Mouse (Mus musculus) thymus, postnatal 4 days (tissue): ENCODE results near the gene Dag1.
A peak's percentile ranks its signal among the peaks of the same experiment; 100 is the strongest.
"Not testable (repeated sequence)": the region's sequence is repeated elsewhere in the genome, so short reads cannot be mapped to it uniquely, and the experiment has no call there.

Source experiments
- DNase-seq: peaks from one replicate; pipeline ENCODE4 v3.0.0; 2021

Gene Dag1

DNA sequence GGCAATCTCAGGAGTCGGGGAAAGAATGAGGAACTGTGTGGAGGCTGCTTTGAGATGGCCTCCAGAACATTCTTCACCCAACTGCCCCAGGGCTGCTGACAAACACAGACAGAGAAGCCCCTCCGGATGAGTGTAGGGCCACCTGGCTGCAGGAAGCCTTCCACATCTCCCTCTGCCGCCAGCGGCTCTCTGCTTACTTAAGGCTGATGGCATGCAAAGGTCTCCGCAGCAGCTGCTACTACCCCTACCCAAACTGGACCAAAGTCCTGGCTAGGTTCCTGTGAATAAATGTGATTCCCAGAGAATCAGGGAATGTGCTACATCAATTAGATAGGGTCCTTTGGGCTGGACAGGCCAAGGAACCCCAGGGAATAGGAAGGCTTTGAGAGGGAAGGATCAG is 8.9 kb upstream of the Dag1 start:
- no peak for DNase-seq

- no peak for DNase-seq
Observed at GRCm38 (mm10) chr9:108271941-108272340, 8.2 kb upstream of the Dag1 start.

GRCm38 (mm10) chr9:108268701-108269100 is 4.9 kb upstream of the Dag1 start:
- DNase-seq: not testable (repeated sequence)

DNA sequence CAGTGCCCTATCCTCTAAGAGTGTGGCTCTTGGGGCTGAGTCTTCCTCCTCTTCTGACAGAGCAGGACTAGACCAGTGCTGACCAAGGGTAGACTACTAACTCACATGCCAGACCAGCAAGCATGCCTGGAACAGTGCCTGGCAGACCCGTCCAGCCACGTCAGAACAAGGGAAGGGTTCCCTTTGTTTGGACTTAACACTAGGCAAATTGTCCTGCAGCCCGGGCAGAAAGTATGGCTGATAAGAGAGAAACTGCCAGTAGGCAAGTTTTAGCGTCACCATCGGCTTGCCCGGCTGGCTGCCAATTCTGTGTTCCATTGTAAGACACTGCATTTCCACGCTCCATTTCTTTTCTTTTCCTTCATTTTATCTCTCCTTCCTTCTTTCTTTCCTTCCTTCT is 3.9 kb upstream of the Dag1 start:
- no peak for DNase-seq

DNA sequence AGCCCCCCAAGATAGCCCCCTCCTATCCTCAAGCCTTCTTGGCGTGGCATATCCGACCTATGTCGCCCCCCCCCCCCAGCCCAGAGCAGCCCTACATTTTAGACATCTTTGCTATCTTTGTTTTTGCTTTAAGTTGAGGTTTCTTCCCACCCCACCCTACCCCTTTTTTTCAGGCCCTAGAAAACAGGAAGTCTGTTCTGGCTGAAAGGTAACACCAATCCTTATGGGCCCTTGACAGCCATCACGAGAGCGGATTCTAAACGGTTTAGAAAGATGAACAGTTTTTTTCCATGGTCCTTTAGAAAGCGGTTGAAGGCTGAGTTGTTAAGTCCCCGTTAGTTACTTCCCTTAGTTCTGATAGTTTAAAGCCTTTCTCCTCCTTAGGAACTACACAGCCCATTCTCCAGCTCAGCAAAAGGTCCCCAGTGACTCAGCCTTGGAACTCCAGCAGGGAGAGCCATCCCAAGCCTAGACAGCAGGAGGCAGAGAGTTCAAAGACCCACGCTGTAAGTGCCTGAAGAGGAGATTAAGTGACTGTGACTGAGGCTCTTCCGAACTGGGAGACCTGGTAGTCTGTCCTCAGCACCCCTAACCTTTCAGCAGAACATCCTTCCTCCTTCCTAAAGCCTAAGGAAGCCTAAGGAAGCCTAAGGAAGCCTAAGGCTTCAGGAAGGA is 2.6 kb upstream of the Dag1 start:
- no peak for DNase-seq

DNA sequence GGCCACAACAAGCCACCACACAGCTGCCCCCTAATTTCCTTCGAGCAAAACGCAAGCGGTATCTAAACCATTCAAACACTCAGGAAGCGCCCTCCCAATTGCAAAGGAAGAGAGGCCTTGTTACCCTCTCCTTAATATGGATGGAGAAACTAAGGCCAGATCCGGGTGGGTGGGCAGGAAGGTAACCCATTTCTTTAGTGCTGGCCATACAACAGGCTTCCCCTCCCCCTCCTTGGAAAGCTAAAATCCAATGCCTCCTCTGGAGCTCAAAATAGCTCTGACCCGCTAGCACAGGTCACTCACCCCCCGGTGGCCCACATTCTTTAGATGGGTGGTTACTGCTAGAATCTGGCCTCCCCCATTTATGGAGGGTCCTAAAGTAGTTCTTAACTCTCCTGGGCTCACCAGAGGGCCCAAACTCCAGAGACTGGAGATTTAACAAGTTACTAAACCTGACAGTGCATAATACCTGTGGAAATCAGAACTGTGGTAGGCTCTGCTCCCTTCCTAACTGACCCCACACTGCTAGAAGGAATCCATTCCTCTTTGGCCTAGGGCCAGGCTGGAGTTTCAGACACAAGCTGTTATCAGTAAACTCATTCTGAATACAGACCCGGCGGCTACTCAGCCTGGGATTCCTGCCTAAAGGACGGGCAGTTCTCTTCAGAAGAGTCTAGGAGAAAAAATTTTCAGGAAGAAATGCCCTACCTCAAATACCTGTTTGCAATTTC is 598 bp upstream of the Dag1 start:
- DNase-seq: no peak

DNA sequence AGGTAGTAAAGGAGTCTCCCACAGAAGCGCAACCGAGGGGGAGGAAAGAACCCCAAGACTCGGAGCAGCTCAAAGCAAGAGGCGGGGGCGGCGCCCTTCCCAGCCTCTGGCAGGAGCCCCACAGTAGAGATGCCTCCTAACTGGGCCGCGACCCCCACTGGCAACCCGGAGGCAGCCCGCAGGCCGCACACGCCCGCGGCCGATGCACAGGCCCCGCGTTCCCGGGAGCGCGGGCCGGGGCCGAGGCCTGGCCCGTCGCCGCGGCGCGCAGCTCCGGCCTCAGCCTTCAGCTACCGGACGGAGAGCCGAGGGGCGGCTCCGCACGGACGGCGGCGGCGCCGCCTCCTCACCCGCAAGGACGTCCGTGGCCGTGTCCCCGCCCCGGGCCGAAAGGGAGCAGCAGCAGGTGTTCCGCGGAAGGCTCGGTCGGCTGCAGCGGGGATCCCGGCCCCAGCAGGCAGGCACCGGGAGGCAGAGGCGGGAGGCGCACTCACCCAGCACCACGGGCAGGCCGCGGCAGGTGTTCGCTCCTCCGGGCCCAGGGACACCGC is 552 bp downstream of the Dag1 start:
- DNase-seq: peak; percentile 69

DNA sequence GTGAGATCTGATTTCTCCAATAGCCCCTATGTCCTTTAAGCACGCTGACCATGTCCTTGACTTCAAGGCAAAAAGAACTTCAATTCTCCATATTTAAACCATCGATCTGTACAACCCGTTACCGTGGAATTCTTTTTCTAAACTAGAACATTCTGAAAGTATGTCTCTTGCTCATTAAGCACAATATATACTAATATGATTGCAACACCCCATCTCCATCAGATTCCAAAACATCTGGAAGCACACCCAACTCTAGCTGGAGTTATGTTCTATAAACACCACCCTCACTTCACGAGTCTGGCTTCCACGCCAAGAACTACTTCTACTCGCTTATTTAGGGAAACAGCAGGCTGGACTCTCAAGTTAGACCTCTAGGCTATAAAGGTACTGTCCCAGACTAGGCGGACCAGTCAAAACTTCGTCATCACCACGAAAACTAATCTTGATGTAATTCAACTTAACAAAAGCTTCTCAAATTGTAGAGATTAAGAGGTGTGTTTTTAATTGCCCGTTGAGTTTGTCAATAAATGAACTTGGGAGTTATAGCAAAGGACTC is 1.2 kb downstream of the Dag1 start:
- no peak for DNase-seq

- no peak for DNase-seq
Observed at GRCm38 (mm10) chr9:108261865-108262264, 1.9 kb downstream of the Dag1 start.

GRCm38 (mm10) chr9:108260526-108260925 is 3.2 kb downstream of the Dag1 start:
- DNase-seq: no peak

- DNase-seq: no peak
Observed at GRCm38 (mm10) chr9:108252766-108253165, 11.0 kb downstream of the Dag1 start.

- DNase-seq: no peak
Observed at GRCm38 (mm10) chr9:108251877-108252276, 11.9 kb downstream of the Dag1 start.

- no peak for DNase-seq
Observed at GRCm38 (mm10) chr9:108248957-108249356, 14.8 kb downstream of the Dag1 start.

- peak; percentile 25 for DNase-seq
Observed at GRCm38 (mm10) chr9:108244984-108245383, 18.8 kb downstream of the Dag1 start.

DNA sequence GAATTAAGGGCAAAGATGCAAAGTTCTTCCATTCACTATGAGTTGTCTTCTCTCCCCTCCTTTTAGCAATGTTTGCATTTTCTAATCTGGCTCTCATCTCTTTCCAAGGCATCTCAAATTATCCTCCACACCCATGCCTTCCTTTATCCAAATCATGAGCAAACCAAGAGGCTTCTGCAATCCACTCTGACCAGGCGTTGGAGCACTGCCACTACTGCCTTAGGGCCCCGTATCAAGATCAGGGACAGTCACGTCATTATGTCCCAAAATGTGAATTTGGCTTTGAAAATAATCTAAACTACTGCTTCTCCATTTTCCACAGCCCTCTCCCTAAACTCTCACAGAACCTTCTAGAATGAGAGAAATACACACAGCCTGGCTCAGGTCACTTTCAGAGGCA is 19.2 kb downstream of the Dag1 start:
- DNase-seq: no peak

DNA sequence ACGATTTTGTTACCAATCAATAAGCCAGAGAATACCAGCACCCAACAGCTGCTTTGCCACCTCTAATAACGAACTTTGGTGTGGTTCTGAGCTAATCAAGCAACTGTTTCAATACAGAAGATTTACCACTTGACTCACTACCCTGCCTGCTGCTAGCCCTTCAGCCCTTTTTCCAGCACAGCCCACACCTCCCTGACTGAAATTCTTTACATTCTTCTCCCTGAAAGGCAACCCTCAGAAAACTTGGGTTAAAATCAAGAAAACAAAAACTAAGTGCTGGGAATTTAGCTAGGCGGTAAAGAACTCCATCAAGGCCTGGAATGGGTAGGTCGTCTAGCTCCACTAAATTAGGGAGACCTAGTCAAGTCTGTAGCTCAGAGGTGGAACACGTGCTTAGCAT is 23.8 kb downstream of the Dag1 start:
- no peak for DNase-seq

DNA sequence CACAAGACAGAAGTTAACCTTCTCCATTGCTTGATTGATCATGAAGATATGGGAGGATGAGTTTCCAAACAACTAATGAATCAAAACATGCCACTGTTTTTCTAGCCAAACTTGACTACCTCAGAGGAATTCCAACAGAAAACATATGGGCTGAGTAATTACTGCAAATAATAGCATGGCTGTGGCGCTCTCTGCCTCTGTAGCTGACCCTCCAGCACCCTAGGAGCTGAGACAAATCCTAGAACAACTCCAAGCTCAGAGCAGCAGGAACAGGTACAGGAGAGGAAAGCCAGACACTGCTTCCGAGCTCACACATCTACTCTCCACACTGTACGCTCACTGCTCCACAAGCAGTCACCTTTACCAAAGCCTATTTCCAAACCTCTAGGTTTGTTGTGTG is 24.9 kb downstream of the Dag1 start:
- no peak for DNase-seq

DNA sequence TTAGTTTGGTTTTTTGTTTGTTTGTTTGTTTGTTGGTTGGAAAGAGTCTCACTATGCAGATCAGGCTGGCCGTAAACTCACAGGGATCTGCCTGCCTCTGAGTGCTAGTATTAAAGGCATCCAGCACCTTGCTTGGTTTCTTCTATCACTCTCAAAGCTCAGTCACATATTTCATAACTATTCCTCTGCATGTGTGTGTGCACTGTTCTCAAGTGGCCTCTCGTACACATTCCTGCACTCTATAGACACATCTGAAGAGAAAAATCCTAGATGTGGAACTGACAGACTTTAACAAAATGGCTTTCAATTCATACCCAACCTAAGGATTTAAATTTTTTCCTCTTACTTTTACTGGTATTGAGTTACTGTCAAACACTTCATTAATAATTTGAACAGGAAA is 25.4 kb downstream of the Dag1 start:
- DNase-seq: no peak

- no peak for DNase-seq
Observed at GRCm38 (mm10) chr9:108234682-108235081, 29.1 kb downstream of the Dag1 start.

GRCm38 (mm10) chr9:108232908-108233307 is 30.9 kb downstream of the Dag1 start:
- no peak for DNase-seq

DNA sequence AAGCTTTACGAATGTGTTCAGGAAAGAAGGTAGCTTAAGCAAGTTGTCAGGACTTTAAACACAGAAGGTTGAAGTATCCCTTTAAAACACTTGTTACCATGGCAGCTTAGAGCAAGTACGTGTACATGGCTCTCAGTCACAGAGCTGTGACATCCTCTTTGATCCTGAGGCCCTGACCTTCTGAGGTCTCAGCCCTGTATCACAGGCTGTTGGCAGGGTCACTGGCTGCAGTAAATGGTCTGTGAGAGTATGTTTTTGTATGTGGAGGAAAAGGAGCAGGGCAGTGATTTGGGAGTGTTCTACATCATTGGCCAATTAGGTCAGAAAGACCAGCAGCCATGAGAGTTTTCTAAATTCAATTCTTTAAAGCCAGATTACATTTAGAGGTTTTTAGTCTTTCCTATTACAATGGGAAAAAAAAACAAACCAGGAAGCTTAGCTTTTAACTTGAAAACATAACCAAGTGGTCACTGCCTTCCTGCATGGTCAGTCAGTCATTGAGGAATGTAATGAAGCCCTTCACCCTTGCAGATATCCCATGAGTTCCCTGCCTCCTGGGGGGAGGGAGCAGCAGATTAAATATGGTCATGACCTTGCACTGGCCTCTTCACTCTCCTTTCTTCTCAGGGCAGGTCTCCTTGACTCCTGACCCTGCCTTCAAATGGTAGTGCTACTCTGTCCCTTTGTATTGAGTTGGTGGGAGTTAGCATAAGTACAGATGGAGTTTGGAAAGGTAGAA is 35.7 kb downstream of the Dag1 start:
- no peak for DNase-seq

- no peak for DNase-seq
Observed at GRCm38 (mm10) chr9:108225166-108225565, 38.6 kb downstream of the Dag1 start.

DNA sequence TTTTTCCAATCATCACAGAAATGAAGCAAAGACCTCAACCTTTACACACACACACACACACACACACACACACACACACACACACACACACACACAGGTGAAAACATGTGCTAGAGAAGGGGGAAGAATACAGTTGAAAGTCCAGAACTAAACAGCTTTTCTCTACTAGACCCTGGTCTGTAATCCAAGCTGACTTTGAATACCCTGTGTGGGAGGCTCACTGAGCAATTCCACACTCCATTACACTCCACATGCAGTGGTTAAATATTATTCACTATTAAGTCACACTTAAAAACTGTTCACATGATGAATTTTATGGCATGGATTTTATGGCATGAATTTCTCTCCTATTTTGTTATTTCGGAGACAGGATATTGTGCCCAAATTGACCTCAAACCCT is 40.1 kb downstream of the Dag1 start:
- no peak for DNase-seq
